Mouse (Mus musculus): Measurements from ENCODE around the gene Fry.

- TF ChIP-seq CTCF (IDR thresholded peaks at IDR 0.05; ENCODE audit: borderline replicate concordance, insufficient read depth, low read length), result no peak
- no peak for TF ChIP-seq POLR2A (IDR thresholded peaks at IDR 0.05; ENCODE audit: low read depth, low read length)
Observed at GRCm38 (mm10) chr5:150436629-150437389, 318.4 kb downstream of the Fry start.

Data from embryonic fibroblast, embryonic 13.5 days (primary cell).